ENCODE assay signal across 11 mouse cellular contexts in genomic region chr9:45560987-45561386, GRCm38 (mm10).
DNase-seq lines count a peak whose midpoint lies in the region; ATAC-seq and TF ChIP-seq lines count a peak whose summit lies in the region.
"Had no signal": no experiment of that assay in that cellular context is flagged by ENCODE, and none has a peak within 500 bp of the region (broad histone marks: within the 10 kb centered on the region; RNA-seq: fewer than 3 reads in every experiment).

No protein-coding gene starts in this region.

- H3K4me2 ChIP-seq in hindbrain, postnatal 0 days (ENCODE audit: low read depth, low read length): no peak overlapping the region
- H3K4me2 ChIP-seq: liver, embryonic 15.5 days had no signal

- H3K9ac ChIP-seq in hindbrain, postnatal 0 days (replicated peaks; ENCODE audit: low read length): no peak overlapping the region
- H3K9ac ChIP-seq: liver, embryonic 15.5 days had no signal

- H3K4me1 ChIP-seq in hindbrain, postnatal 0 days (ENCODE audit: insufficient read depth, low read length): 0 out of 2 replicates have a peak, but pooled peaks cover 4% of the 10 kb centered on the region
- H3K4me1 ChIP-seq: liver, embryonic 15.5 days had no signal

- TF ChIP-seq CTCF in layer of hippocampus, adult 2 months (conservative IDR thresholded peaks at IDR 0.05): no peak
- TF ChIP-seq CTCF in hindbrain, postnatal 0 days (IDR thresholded peaks at IDR 0.05; ENCODE audit: low read depth): no peak

- ATAC-seq in hindbrain, postnatal 0 days: no peak
- ATAC-seq: inflammation-experienced regulatory T-cells, adult 6 months had no signal

- H3K27ac ChIP-seq in layer of hippocampus, adult 2 months: peak overlapping the region; percentile 54
- 0 out of 2 replicates have a peak overlapping the region, but pooled peaks have one; percentile 15 for H3K27ac ChIP-seq in hindbrain, postnatal 0 days
- H3K27ac ChIP-seq: liver, embryonic 15.5 days had no signal

- H3K27me3 ChIP-seq in hindbrain, postnatal 0 days (ENCODE audit: insufficient read depth, low read length): no peaks in the 10 kb centered on the region
- H3K27me3 ChIP-seq: liver, embryonic 15.5 days had no signal

- no peak overlapping the region for H3K4me3 ChIP-seq in layer of hippocampus, adult 2 months
- no peak overlapping the region for H3K4me3 ChIP-seq in hindbrain, postnatal 0 days (ENCODE audit: low read length)
- H3K4me3 ChIP-seq: liver, embryonic 15.5 days had no signal

- peak; percentile 16 for DNase-seq in embryo, embryonic 10 days (ENCODE audit: low spot score)
- DNase-seq in embryo, embryonic 9.5 days (ENCODE audit: extremely low spot score): no peak
- no peak for DNase-seq in layer of hippocampus, adult 2 months (ENCODE audit: low spot score in 2 of 2)
- DNase-seq in layer of hippocampus, adult 18-20 months (ENCODE audit: low spot score in 2 of 2): no peak
- DNase-seq in cerebellum, postnatal 10 days: peak; percentile 50 to 64
- DNase-seq in hindbrain, postnatal 0 days (ENCODE audit: low spot score): no peak
- DNase-seq in urinary bladder, postnatal 14 days (ENCODE audit: low spot score): no peak
- no peak for DNase-seq in thymus, postnatal 25 days
- DNase-seq: kidney, postnatal 25 days had no signal

- WGBS in hindbrain, postnatal 0 days: 27% methylated on average over 6 of the region's 6 CpGs

- no peaks in the 10 kb centered on the region for H3K9me3 ChIP-seq in hindbrain, postnatal 0 days (ENCODE audit: low read length)
- H3K9me3 ChIP-seq: liver, embryonic 15.5 days had no signal

- H3K36me3 ChIP-seq in hindbrain, postnatal 0 days (ENCODE audit: insufficient read depth, low read length): no peaks in the 10 kb centered on the region
- H3K36me3 ChIP-seq: liver, embryonic 15.5 days had no signal

Comparison
In these comparisons a context has a peak if more than half of its experiments do, and no peak if none do; other contexts are left out.
1. DNase-seq: peak in embryo, embryonic 10 days (single experiment) and cerebellum, postnatal 10 days (2 of 2); none in embryo, embryonic 9.5 days (single experiment), layer of hippocampus, adult 2 months (0 of 2), layer of hippocampus, adult 18-20 months (0 of 2), hindbrain, postnatal 0 days (single experiment), urinary bladder, postnatal 14 days (single experiment) and thymus, postnatal 25 days (single experiment).